ENCODE assay signal across 8 mouse cellular contexts in the genomic region with DNA sequence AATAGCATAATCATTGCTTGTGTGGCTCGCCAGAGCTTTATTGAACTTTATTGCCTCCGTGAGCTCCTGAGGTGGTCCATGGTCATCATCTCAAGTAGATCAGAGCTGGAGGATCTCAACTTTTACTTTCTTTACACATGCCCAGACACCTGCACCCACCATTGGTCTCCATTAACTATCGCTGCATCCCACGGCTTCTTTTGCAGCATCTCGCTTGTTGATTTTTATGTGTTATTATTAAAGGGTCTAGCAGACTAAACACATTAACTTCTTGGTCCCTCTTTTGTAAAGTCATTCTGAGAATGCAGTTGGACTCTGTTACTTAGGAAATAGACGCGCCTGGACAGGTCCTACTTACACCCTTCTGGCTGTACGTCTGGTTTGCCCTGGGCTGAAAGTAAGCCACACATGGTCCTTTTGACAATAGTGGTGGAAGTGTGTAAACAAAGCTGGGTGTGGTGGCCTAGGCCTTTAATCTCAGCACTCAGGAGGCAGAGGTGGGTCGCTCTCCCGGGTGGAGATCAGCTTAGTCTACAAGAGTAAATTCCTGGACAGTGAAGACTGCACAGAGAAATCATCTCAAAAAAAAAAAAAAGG. TPM values are rescaled to one million over a fixed set of nuclear protein-coding genes. Genes with fewer than 3 reads are reported as not detected.
A peak's percentile ranks its signal among the peaks of the same experiment; 100 is the strongest.
DNase-seq lines count a peak whose midpoint lies in the region; ATAC-seq and TF ChIP-seq lines count a peak whose summit lies in the region.

No protein-coding gene starts in this region.

- peaks cover 38% of the 10 kb centered on the region for H3K79me2 ChIP-seq in macrophage (ENCODE audit: inconsistent target)

- WGBS in heart, embryonic 12.5 days, result 91% methylated on average over 10 of the region's 10 CpGs
- 93% methylated on average over 10 of the region's 10 CpGs for WGBS in heart, embryonic 14.5 days
- WGBS in macrophage (ENCODE audit: missing documents), result 96% methylated on average over 10 of the region's 10 CpGs

- intact Hi-C loops in heart, postnatal 25 days (cut with DNase I), result loop anchor here (10.0 kb wide), 1 partner anchor 438 kb away; a partner anchor contains a TSS

- H3K4me3 ChIP-seq in heart, embryonic 12.5 days, result peak overlapping the region; percentile 99
- H3K4me3 ChIP-seq in G1E (ENCODE audit: low read depth, low read length) (peak overlapping the region; percentile 98; the same call in 1 of the 2 replicates), macrophage (ENCODE audit: inconsistent target) (peak overlapping the region; percentile 73)
- H3K4me3 ChIP-seq in heart, embryonic 14.5 days (ENCODE audit: control insufficient read depth in 1 of 2, insufficient read depth in 1 of 2, low read depth in 1 of 2, low read length in 2 of 2), result peak overlapping the region in 1 of 2 experiments; percentile 68; a peak in 1 of 4 replicates

- H3K27ac ChIP-seq in heart, embryonic 12.5 days (ENCODE audit: poor library complexity, severe bottlenecking), result peak overlapping the region; percentile 73
- H3K27ac ChIP-seq in heart, embryonic 14.5 days (replicated peaks in 1 of 2; ENCODE audit: control insufficient read depth in 1 of 2, insufficient read depth in 1 of 2, low read depth in 2 of 2, low read length in 2 of 2), result peak overlapping the region in 1 of 2 experiments; percentile 89; a peak in 1 of 4 replicates
- peak overlapping the region; percentile 77 for H3K27ac ChIP-seq in macrophage

- H3K4me1 ChIP-seq in heart, embryonic 12.5 days (replicated peaks), result peaks cover 17% of the 10 kb centered on the region
- H3K4me1 ChIP-seq in G1E (ENCODE audit: insufficient read depth, low read depth, low read length), result peaks cover 36% of the 10 kb centered on the region
- peaks cover 0 to 14% of the 10 kb centered on the region in 2 experiments; a peak in 2 of 4 replicates for H3K4me1 ChIP-seq in heart, embryonic 14.5 days (ENCODE audit: control insufficient read depth in 2 of 2, insufficient read depth in 2 of 2, low read length in 2 of 2)

- peak overlapping the region; percentile 54; the same call in 1 of the 2 replicates for H3K9ac ChIP-seq in heart, embryonic 12.5 days
- peak overlapping the region; percentile 91 for H3K9ac ChIP-seq in heart, embryonic 14.5 days (ENCODE audit: low read length)

- H3K27me3 ChIP-seq in heart, embryonic 12.5 days (replicated peaks), result no peaks in the 10 kb centered on the region
- H3K27me3 ChIP-seq in G1E (ENCODE audit: insufficient read depth, low read length), result no peaks in the 10 kb centered on the region
- no peaks in the 10 kb centered on the region for H3K27me3 ChIP-seq in heart, embryonic 14.5 days (ENCODE audit: control insufficient read depth, insufficient read depth, low read length)

- H3K9me3 ChIP-seq in heart, embryonic 12.5 days (replicated peaks), result no peaks in the 10 kb centered on the region
- no peaks in the 10 kb centered on the region for H3K9me3 ChIP-seq in G1E (replicated peaks)
- no peaks in the 10 kb centered on the region for H3K9me3 ChIP-seq in heart, embryonic 14.5 days (ENCODE audit: control insufficient read depth, low read length)

- no peak for TF ChIP-seq CTCF in G1E (IDR thresholded peaks at IDR 0.05; ENCODE audit: low read depth, low read length)

- no peak for DNase-seq in heart, postnatal 25 days (ENCODE audit: low spot score)
- no peak for DNase-seq in G1E (ENCODE audit: low spot score)
- no peak for DNase-seq in gastrocnemius, adult 18-20 months (ENCODE audit: low spot score)
- DNase-seq in thymus, postnatal 4 days, result no peak
- DNase-seq in frontal cortex, postnatal 14 days (ENCODE audit: low spot score in 2 of 2), result no peak

- H3K36me3 ChIP-seq in heart, embryonic 12.5 days, result peaks cover 2% of the 10 kb centered on the region; the same call in 1 of the 2 replicates
- H3K36me3 ChIP-seq in G1E (replicated peaks) (peaks cover 14% of the 10 kb centered on the region), macrophage (ENCODE audit: inconsistent target) (no peaks in the 10 kb centered on the region)
- H3K36me3 ChIP-seq in heart, embryonic 14.5 days (ENCODE audit: control insufficient read depth, insufficient read depth, low read length), result peaks cover 8% of the 10 kb centered on the region; the same call in 1 of the 2 replicates

- peak overlapping the region; percentile 63 for H3K4me2 ChIP-seq in heart, embryonic 12.5 days
- H3K4me2 ChIP-seq in heart, embryonic 14.5 days (ENCODE audit: low read length), result peak overlapping the region; percentile 62

- ATAC-seq in heart, embryonic 12.5 days (ENCODE audit: insufficient number of reproducible peaks, low FRiP score), result no peak
- no peak for ATAC-seq in G1E (ENCODE audit: extremely low read depth, insufficient number of reproducible peaks, low FRiP score, poor library complexity, severe bottlenecking)
- no peak for ATAC-seq in heart, embryonic 14.5 days (ENCODE audit: insufficient number of reproducible peaks, insufficient read depth, low FRiP score, low read depth)

RNA-seq across cellular contexts. Expression of a gene that starts 0.8 kb away (rescaled TPM):
- 71.8 and 75.3 TPM in 2 replicates for polyA plus RNA-seq in heart, embryonic 12.5 days (2016; fragmentation: Nextera tagmentation; extraction: Ambion mirVana)
- 10 to 100 TPM; 63.9 to 68.9 TPM for total RNA-seq in heart, postnatal 25 days (2021)
- total RNA-seq in G1E (2014; fragmentation: Nextera tagmentation), result 260 and 302 TPM in 2 replicates
- 181 and 221 TPM in 2 replicates for total RNA-seq in G1E (2017)
- polyA plus RNA-seq in G1E (2012), result 23.1 and 29.5 TPM in 2 replicates
- polyA plus RNA-seq in heart, embryonic 14.5 days (2014; fragmentation: Nextera tagmentation; extraction: Ambion mirVana), result 67.3 and 68.1 TPM in 2 replicates
- total RNA-seq in macrophage (2018; cell fraction: chromatin; rRNA removed), result 100 to 1,000 TPM; 342 to 649 (median 449) TPM
- total RNA-seq in macrophage (2018; cell fraction: cytosol; rRNA removed), result 10 to 100 TPM; 56.8 to 86.3 (median 68.1) TPM
- total RNA-seq in macrophage (2018; cell fraction: nucleus; rRNA removed), result 100 to 1,000 TPM; 169 to 321 (median 232) TPM
- 29.7 to 66.6 TPM (median 32.9 TPM) in 3 replicates for polyA plus RNA-seq in macrophage (2018)
- 10 to 100 TPM; 40.4 to 42.4 TPM for total RNA-seq in gastrocnemius, adult 18-20 months (2021)

RNA-seq across cellular contexts. Expression of a gene that starts 13.2 kb away (rescaled TPM):
- polyA plus RNA-seq in heart, embryonic 12.5 days (2016; fragmentation: Nextera tagmentation; extraction: Ambion mirVana), result 81.1 and 85.4 TPM in 2 replicates
- total RNA-seq in heart, postnatal 25 days (2021), result 100 to 1,000 TPM; 221 to 226 TPM
- 504 and 585 TPM in 2 replicates for total RNA-seq in G1E (2014; fragmentation: Nextera tagmentation)
- 85.1 and 91.8 TPM in 2 replicates for total RNA-seq in G1E (2017)
- 293 and 320 TPM in 2 replicates for polyA plus RNA-seq in G1E (2012)
- polyA plus RNA-seq in heart, embryonic 14.5 days (2014; fragmentation: Nextera tagmentation; extraction: Ambion mirVana), result 86.6 and 87.8 TPM in 2 replicates
- 100 to 1,000 TPM in 8 of 26 experiments, 10 to 100 TPM in 18; 52.3 to 174 (median 91.0) TPM for total RNA-seq in macrophage (2018; cell fraction: chromatin; rRNA removed)
- 10 to 100 TPM; 45.9 to 87.1 (median 53.7) TPM for total RNA-seq in macrophage (2018; cell fraction: cytosol; rRNA removed)
- 100 to 1,000 TPM in 5 of 26 experiments, 10 to 100 TPM in 21; 40.5 to 118 (median 71.6) TPM for total RNA-seq in macrophage (2018; cell fraction: nucleus; rRNA removed)
- 41.0 to 134 TPM (median 67.4 TPM) in 3 replicates for polyA plus RNA-seq in macrophage (2018)
- total RNA-seq in gastrocnemius, adult 18-20 months (2021), result 100 to 1,000 TPM; 167 to 244 TPM

RNA-seq across cellular contexts. Expression of a gene that starts 51.6 kb away (rescaled TPM):
- 13.5 and 13.6 TPM in 2 replicates for polyA plus RNA-seq in heart, embryonic 12.5 days (2016; fragmentation: Nextera tagmentation; extraction: Ambion mirVana)
- total RNA-seq in heart, postnatal 25 days (2021), result 1 to 10 TPM; 7.9 to 9.4 TPM
- 7.8 and 10.5 TPM in 2 replicates for total RNA-seq in G1E (2014; fragmentation: Nextera tagmentation)
- 17.3 and 21.4 TPM in 2 replicates for total RNA-seq in G1E (2017)
- polyA plus RNA-seq in G1E (2012), result 28.3 and 30.3 TPM in 2 replicates
- 14.0 and 17.1 TPM in 2 replicates for polyA plus RNA-seq in heart, embryonic 14.5 days (2014; fragmentation: Nextera tagmentation; extraction: Ambion mirVana)
- total RNA-seq in macrophage (2018; cell fraction: chromatin; rRNA removed), result 100 to 1,000 TPM in 23 of 26 experiments, 10 to 100 TPM in 3; 66.4 to 240 (median 153) TPM
- 100 to 1,000 TPM; 114 to 215 (median 162) TPM for total RNA-seq in macrophage (2018; cell fraction: cytosol; rRNA removed)
- 100 to 1,000 TPM in 24 of 26 experiments, 10 to 100 TPM in 2; 60.8 to 263 (median 159) TPM for total RNA-seq in macrophage (2018; cell fraction: nucleus; rRNA removed)
- 47.7 to 134 TPM (median 74.0 TPM) in 3 replicates for polyA plus RNA-seq in macrophage (2018)
- total RNA-seq in gastrocnemius, adult 18-20 months (2021), result 1 to 10 TPM; 4.6 to 5.6 TPM

RNA-seq across cellular contexts. Expression of a gene that starts 56.4 kb away (rescaled TPM):
- 23.9 and 24.0 TPM in 2 replicates for polyA plus RNA-seq in heart, embryonic 12.5 days (2016; fragmentation: Nextera tagmentation; extraction: Ambion mirVana)
- 10 to 100 TPM; 10.0 to 12.7 TPM for total RNA-seq in heart, postnatal 25 days (2021)
- total RNA-seq in G1E (2014; fragmentation: Nextera tagmentation) (8.1 and 10.2 TPM in 2 replicates), G1E (2017) (9.8 and 10.1 TPM in 2 replicates)
- polyA plus RNA-seq in G1E (2012) (24.4 and 26.6 TPM in 2 replicates), macrophage (2018) (30.6 to 47.7 TPM (median 30.7 TPM) in 3 replicates)
- polyA plus RNA-seq in heart, embryonic 14.5 days (2014; fragmentation: Nextera tagmentation; extraction: Ambion mirVana), result 9.6 and 11.5 TPM in 2 replicates
- 10 to 100 TPM; 15.6 to 53.0 (median 28.3) TPM for total RNA-seq in macrophage (2018; cell fraction: chromatin; rRNA removed)
- total RNA-seq in macrophage (2018; cell fraction: cytosol; rRNA removed), result 10 to 100 TPM; 19.7 to 42.3 (median 33.0) TPM
- total RNA-seq in macrophage (2018; cell fraction: nucleus; rRNA removed), result 10 to 100 TPM; 21.0 to 56.7 (median 36.5) TPM
- total RNA-seq in gastrocnemius, adult 18-20 months (2021), result 10 to 100 TPM; 21.0 to 28.1 TPM
